Mouse (Mus musculus) C2C12 (cell line): Measurements from ENCODE around the gene Cacybp. TPM values are rescaled to one million over a fixed set of nuclear protein-coding genes. Genes with fewer than 3 reads are reported as not detected.

ENCODE experiments used
- H3K27me3 ChIP-seq: one replicate; pipeline ENCODE4 v1.6.1; 2011; ENCODE audit not compliant: control insufficient read depth, insufficient read depth, insufficient read length
- H3K36me3 ChIP-seq: one replicate; pipeline ENCODE4 v1.6.1; 2011; ENCODE audit not compliant: control insufficient read depth, insufficient read depth
- H3K4me3 ChIP-seq: one replicate; pipeline ENCODE4 v1.5.1; 2011; ENCODE audit warnings: mild to moderate bottlenecking, control low read depth; ENCODE audit not compliant: poor library complexity, insufficient read depth, severe bottlenecking
- H3K79me2 ChIP-seq: one replicate; pipeline ENCODE4 v1.6.1; 2011; ENCODE audit not compliant: control insufficient read depth, insufficient read depth
- H3K79me3 ChIP-seq: one replicate; pipeline ENCODE4 v1.6.1; 2011; ENCODE audit warnings: low read depth, control low read depth
- H3ac ChIP-seq: one replicate; pipeline ENCODE3; 2011; ENCODE audit warnings: low read depth; ENCODE audit not compliant: control insufficient read depth, insufficient read length
- CEBPB ChIP-seq: IDR thresholded peaks from one replicate; pipeline ENCODE4 v1.6.1; 2011; ENCODE audit warnings: low read depth, mild to moderate bottlenecking, control low read depth, moderate library complexity
- CTCF ChIP-seq: IDR thresholded peaks from one replicate; pipeline ENCODE4 v1.5.1; 2011; ENCODE audit not compliant: control insufficient read depth, insufficient read depth, insufficient read length
- FOSL1 ChIP-seq: IDR thresholded peaks from one replicate; pipeline ENCODE4 v1.8.0; 2011; ENCODE audit warnings: mild to moderate bottlenecking, low read length; ENCODE audit not compliant: poor library complexity, insufficient read depth, severe bottlenecking
- MAX ChIP-seq: IDR thresholded peaks from one replicate; pipeline ENCODE4 v1.6.1; 2011; ENCODE audit warnings: mild to moderate bottlenecking, control low read depth
- MYOD1 ChIP-seq: IDR thresholded peaks from one replicate; pipeline ENCODE4 v1.6.1; 2011; ENCODE audit warnings: low read depth; ENCODE audit not compliant: control insufficient read depth, insufficient read length
- MYOG ChIP-seq: IDR thresholded peaks from one replicate; pipeline ENCODE4 v1.6.1; 2011; ENCODE audit not compliant: control insufficient read depth, insufficient read length; ENCODE audit errors: extremely low read depth
- USF1 ChIP-seq: IDR thresholded peaks from one replicate; pipeline ENCODE4 v1.6.1; 2011; ENCODE audit warnings: low read depth, mild to moderate bottlenecking, control low read depth, moderate library complexity
- polyA plus RNA-seq: library from polyadenylated mRNA; unstranded; fragments of >200 nt; fragmentation: generic; extraction: Trizol; gene quantifications from one replicate; pipeline ENCODE4 v1.2.1, GENCODE M21; 2012; ENCODE audit warnings: missing spikeins

The Cacybp gene
- polyA plus RNA-seq, 1 experiment, result 76.3 TPM

DNA sequence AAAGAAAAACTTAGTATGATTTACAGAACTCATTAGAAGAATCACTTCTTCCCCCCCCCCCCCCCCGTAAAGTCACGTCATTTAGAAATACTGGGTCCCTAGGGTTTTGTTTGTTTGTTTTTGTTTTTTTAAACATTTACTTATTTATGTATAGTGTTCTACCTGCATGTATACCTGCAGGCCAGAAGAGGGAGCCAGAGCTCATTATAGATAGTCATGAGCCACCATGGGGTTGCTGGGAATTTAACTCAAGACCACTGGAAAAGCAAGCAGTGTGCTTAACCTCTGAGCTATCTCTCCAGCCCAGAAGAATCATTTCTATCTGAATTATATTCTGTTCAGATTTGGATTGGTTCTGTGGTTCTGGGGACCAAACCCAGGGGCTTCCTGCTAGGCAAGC is 40.4 kb upstream of the Cacybp start:
- TF ChIP-seq USF1 (no peak), CEBPB (no peak), CTCF (no peak), MYOG (no peak), FOSL1 (no peak), MYOD1 (no peak), MAX (no peak)
- no peaks in the 10 kb centered on the region for H3K79me2 ChIP-seq
- no peak overlapping the region for H3K4me3 ChIP-seq
- no peaks in the 10 kb centered on the region for H3K36me3 ChIP-seq
- no peak overlapping the region for H3ac ChIP-seq
- H3K27me3 ChIP-seq, result no peaks in the 10 kb centered on the region
- no peaks in the 10 kb centered on the region for H3K79me3 ChIP-seq

- Histone ChIP-seq H3ac (no peak overlapping the region), H3K27me3 (no peaks in the 10 kb centered on the region), H3K4me3 (no peak overlapping the region), H3K79me2 (no peaks in the 10 kb centered on the region), H3K36me3 (no peaks in the 10 kb centered on the region), H3K79me3 (no peaks in the 10 kb centered on the region)
- TF ChIP-seq MYOG (no peak), CEBPB (no peak), MAX (no peak), CTCF (no peak), FOSL1 (no peak), MYOD1 (no peak), USF1 (no peak)
Measured at GRCm38 (mm10) chr1:160251388-160252007, 38.8 kb upstream of the Cacybp start.

GRCm38 (mm10) chr1:160250782-160251181 is 38.1 kb upstream of the Cacybp start:
- Histone ChIP-seq H3K79me3 (no peaks in the 10 kb centered on the region), H3K79me2 (no peaks in the 10 kb centered on the region), H3K27me3 (no peaks in the 10 kb centered on the region), H3K4me3 (no peak overlapping the region), H3K36me3 (no peaks in the 10 kb centered on the region), H3ac (no peak overlapping the region)
- TF ChIP-seq CEBPB, result no peak
- no peak for TF ChIP-seq MAX
- no peak for TF ChIP-seq MYOG
- TF ChIP-seq MYOD1, result no peak
- no peak for TF ChIP-seq FOSL1
- no peak for TF ChIP-seq CTCF
- TF ChIP-seq USF1, result no peak

GRCm38 (mm10) chr1:160249786-160250185 is 37.1 kb upstream of the Cacybp start:
- H3K36me3 ChIP-seq, result no peaks in the 10 kb centered on the region
- H3K79me2 ChIP-seq, result no peaks in the 10 kb centered on the region
- no peak overlapping the region for H3K4me3 ChIP-seq
- H3ac ChIP-seq, result no peak overlapping the region
- no peaks in the 10 kb centered on the region for H3K27me3 ChIP-seq
- no peaks in the 10 kb centered on the region for H3K79me3 ChIP-seq
- TF ChIP-seq MYOG (no peak), USF1 (no peak), CEBPB (no peak), FOSL1 (no peak)

DNA sequence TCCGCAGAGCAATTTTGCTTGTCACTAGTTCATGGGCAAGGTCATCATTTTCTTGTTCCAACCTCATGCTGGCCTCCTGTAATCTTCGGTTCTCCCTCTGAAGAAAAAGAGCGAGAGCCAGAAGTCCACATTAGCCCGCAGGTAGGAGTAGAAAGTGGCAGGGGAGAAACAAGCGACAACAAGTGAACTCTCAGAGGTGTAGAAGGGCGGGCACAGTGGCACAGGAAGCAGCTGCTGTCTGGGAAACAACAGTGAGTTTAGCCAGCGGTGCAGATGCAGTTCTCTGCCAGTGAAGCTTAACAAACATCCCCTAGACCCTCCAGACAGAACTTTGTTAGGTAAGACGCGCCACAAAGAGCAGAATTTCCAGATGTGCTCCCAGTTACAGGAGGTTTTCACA is 34.8 kb upstream of the Cacybp start:
- no peak overlapping the region for H3K4me3 ChIP-seq
- no peaks in the 10 kb centered on the region for H3K79me2 ChIP-seq
- no peaks in the 10 kb centered on the region for H3K79me3 ChIP-seq
- H3K27me3 ChIP-seq, result no peaks in the 10 kb centered on the region
- no peak overlapping the region for H3ac ChIP-seq
- TF ChIP-seq CEBPB (no peak), USF1 (no peak), MYOG (no peak), MAX (no peak), FOSL1 (no peak), CTCF (no peak), MYOD1 (no peak)
- H3K36me3 ChIP-seq, result no peaks in the 10 kb centered on the region

DNA sequence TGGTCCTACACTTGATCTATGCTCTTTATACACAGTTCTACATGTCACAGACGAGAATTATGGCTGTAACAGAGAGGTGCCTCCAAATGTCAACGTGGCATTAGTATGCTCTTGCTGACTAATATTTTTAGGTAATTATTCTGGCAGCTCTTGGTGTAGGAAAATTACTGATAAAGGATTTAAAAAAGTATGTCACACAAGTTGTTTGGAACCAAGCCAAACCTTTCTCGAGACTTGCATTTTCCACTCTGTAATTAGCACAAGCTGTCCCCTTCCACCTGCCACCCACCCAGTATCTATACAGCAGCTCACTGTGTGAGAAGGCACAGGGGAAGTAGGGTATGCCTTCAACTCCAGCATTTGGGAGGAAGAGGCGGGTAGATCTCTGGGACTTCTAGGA is 34.2 kb upstream of the Cacybp start:
- Histone ChIP-seq H3K4me3 (no peak overlapping the region), H3K36me3 (no peaks in the 10 kb centered on the region), H3K27me3 (no peaks in the 10 kb centered on the region), H3K79me2 (no peaks in the 10 kb centered on the region), H3ac (no peak overlapping the region), H3K79me3 (no peaks in the 10 kb centered on the region)
- TF ChIP-seq MYOG (no peak), USF1 (no peak), FOSL1 (no peak), CTCF (no peak), MAX (no peak), MYOD1 (no peak), CEBPB (no peak)
